25 mouse cellular contexts compared by ENCODE assay signal in the genomic region with DNA sequence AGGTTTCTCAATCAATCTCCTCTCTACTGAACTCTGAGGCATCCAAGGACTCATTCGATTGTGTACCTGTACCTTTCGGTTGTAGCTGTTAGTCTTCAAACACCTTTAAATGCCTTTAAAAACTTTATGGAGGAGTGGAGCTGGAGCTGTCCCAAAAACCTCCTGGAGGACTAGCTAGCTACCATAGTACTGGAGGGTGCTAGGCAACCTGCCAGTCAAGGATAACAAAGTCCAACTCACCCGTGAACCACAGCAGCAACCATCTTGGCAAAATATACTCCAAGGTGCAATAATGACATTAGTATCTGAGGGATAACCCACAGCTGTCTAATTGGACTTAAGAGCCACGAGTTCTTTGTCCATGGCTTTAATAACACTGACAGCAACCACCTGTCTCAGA. TPM values are rescaled to one million over a fixed set of nuclear protein-coding genes. Genes with fewer than 3 reads are reported as not detected.
DNase-seq lines count a peak whose midpoint lies in the region; ATAC-seq lines count a peak whose summit lies in the region.
"Had no signal": no experiment of that assay in that cellular context is flagged by ENCODE, and none has a peak within 500 bp of the region (broad histone marks: within the 10 kb centered on the region; RNA-seq: fewer than 3 reads in every experiment).

No protein-coding gene starts in this region.

- no peaks in the 10 kb centered on the region for H3K36me3 ChIP-seq in kidney, embryonic 16.5 days (ENCODE audit: insufficient read depth, low read length)
- H3K36me3 ChIP-seq: embryonic facial prominence, embryonic 12.5 days; embryonic facial prominence, embryonic 15.5 days; G1E; hindbrain, embryonic 12.5 days; hindbrain, embryonic 15.5 days had no signal

- no peak overlapping the region for H3K4me3 ChIP-seq in kidney, embryonic 16.5 days (ENCODE audit: low read length)
- H3K4me3 ChIP-seq: embryonic facial prominence, embryonic 12.5 days; embryonic facial prominence, embryonic 15.5 days; gastrocnemius, adult 2 months; hindbrain, embryonic 12.5 days; hindbrain, embryonic 15.5 days had no signal

- no peak for ATAC-seq in kidney, embryonic 16.5 days (ENCODE audit: low FRiP score, low TSS enrichment)
- ATAC-seq: forebrain, embryonic 14.5 days; forebrain, postnatal 0 days; Patski had no signal

- WGBS in kidney, embryonic 16.5 days = 73% methylated on average over 4 of the region's 4 CpGs

- no peak overlapping the region for H3K27ac ChIP-seq in kidney, embryonic 16.5 days (ENCODE audit: low read length)
- H3K27ac ChIP-seq: embryonic facial prominence, embryonic 12.5 days; embryonic facial prominence, embryonic 15.5 days; gastrocnemius, adult 2 months; hindbrain, embryonic 12.5 days; hindbrain, embryonic 15.5 days had no signal

- no peaks in the 10 kb centered on the region for H3K9me3 ChIP-seq in kidney, embryonic 16.5 days (ENCODE audit: low read length)
- H3K9me3 ChIP-seq: embryonic facial prominence, embryonic 12.5 days; embryonic facial prominence, embryonic 15.5 days; G1E; hindbrain, embryonic 12.5 days; hindbrain, embryonic 15.5 days had no signal

- peaks cover 9% of the 10 kb centered on the region; the same call in 1 of the 2 replicates for H3K4me1 ChIP-seq in kidney, embryonic 16.5 days (ENCODE audit: insufficient read depth, low read length)
- H3K4me1 ChIP-seq: embryonic facial prominence, embryonic 12.5 days had no signal

- no peaks in the 10 kb centered on the region for H3K27me3 ChIP-seq in kidney, embryonic 16.5 days (ENCODE audit: insufficient read depth, low read length)
- H3K27me3 ChIP-seq: CH12.LX; embryonic facial prominence, embryonic 12.5 days; embryonic facial prominence, embryonic 15.5 days; hindbrain, embryonic 12.5 days; hindbrain, embryonic 15.5 days; Patski had no signal

- H3K9ac ChIP-seq in kidney, embryonic 16.5 days (replicated peaks; ENCODE audit: low read length) = no peak overlapping the region
- H3K9ac ChIP-seq: embryonic facial prominence, embryonic 12.5 days; embryonic facial prominence, embryonic 15.5 days; forebrain, postnatal 0 days; hindbrain, embryonic 12.5 days; hindbrain, embryonic 15.5 days had no signal

- peak; percentile 37 for DNase-seq in kidney, adult 18-20 months
- no peak for DNase-seq in kidney, postnatal 4 days
- DNase-seq in kidney, adult 9 months = peak; percentile 77
- DNase-seq in kidney, postnatal 25 days = peak; percentile 67 to 68
- DNase-seq in cerebellum, postnatal 10 days = no peak
- DNase-seq: adrenal gland, postnatal 10 days; adrenal gland, postnatal 36 days; B cell, adult 2 months; cerebellum, adult 18-20 months; cerebellum, adult 9-10 months; cerebellum, postnatal 25 days; forebrain, postnatal 0 days; gastrocnemius, adult 2 months; gastrocnemius, postnatal 14 days; heart, adult 11 months had no signal

- no peak overlapping the region for H3K4me2 ChIP-seq in kidney, embryonic 16.5 days (replicated peaks; ENCODE audit: low read depth, low read length)
- H3K4me2 ChIP-seq: embryonic facial prominence, embryonic 12.5 days; embryonic facial prominence, embryonic 15.5 days; heart, embryonic 11.5 days; hindbrain, embryonic 12.5 days; hindbrain, embryonic 15.5 days had no signal

RNA-seq across cellular contexts. Expression of gene Hexb, which starts 3.7 kb away (rescaled TPM):
- 40.3 and 44.6 TPM in 2 replicates for polyA plus RNA-seq in kidney, embryonic 16.5 days (2015; fragmentation: Nextera tagmentation; extraction: Ambion mirVana)

RNA-seq across cellular contexts. Expression of gene Enc1, which starts 39.0 kb away (rescaled TPM):
- polyA plus RNA-seq in kidney, embryonic 16.5 days (2015; fragmentation: Nextera tagmentation; extraction: Ambion mirVana) = 13.7 and 14.3 TPM in 2 replicates

Comparison
In these comparisons a context has a peak if more than half of its experiments do, and no peak if none do; other contexts are left out.
1. DNase-seq: peak in kidney, adult 18-20 months (single experiment), kidney, adult 9 months (single experiment) and kidney, postnatal 25 days (2 of 2); none in kidney, postnatal 4 days (0 of 2) and cerebellum, postnatal 10 days (0 of 2).